Mouse (Mus musculus): ENCODE results near the gene Ankrd33b. TPM values are rescaled to one million over a fixed set of nuclear protein-coding genes. Genes with fewer than 3 reads are reported as not detected.

Ankrd33b gene
- total RNA-seq, 1 experiment, result 3.8 TPM

DNA sequence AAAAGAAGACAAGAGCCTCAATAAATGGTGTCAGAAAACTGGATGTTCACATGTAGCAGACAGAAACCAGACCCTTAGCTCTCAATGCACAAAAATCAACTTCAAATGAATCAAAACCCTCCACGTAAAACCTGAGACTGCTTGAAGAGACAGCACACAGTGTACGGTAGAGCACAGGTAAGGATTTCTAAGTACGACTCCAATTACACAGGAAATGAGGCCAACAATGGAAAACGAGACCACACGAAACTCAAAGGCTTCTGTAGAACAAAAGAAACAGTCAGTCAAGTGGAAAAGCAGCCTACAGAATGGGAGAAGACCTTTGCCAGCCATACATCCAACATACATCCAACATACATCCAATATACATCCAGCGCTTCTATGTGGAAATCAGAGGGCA lies 6.9 kb downstream of the Ankrd33b start:
- in situ Hi-C loops (cut with MboI; ENCODE audit: low sequenced_read_pairs in 2 of 2, unreplicated experiment in 2 of 2), result no loop called here
- no peaks in the 10 kb centered on the region for H3K9me3 ChIP-seq (ENCODE audit: control insufficient read depth, insufficient read depth, low read depth, low read length)
- peaks cover 0 to 19% of the 10 kb centered on the region in 2 experiments; a peak in 2 of 4 replicates for H3K4me1 ChIP-seq (ENCODE audit: control insufficient read depth in 2 of 2, insufficient read depth in 2 of 2, low read length in 2 of 2, poor library complexity in 1 of 2)
- H3K9ac ChIP-seq (ENCODE audit: insufficient read depth, low read depth, low read length, poor library complexity, severe bottlenecking), result no peak overlapping the region; the same call in 1 of the 2 replicates
- H3K4me3 ChIP-seq (ENCODE audit: insufficient read depth in 1 of 2, low read depth in 1 of 2, low read length in 2 of 2, poor library complexity in 1 of 2, severe bottlenecking in 1 of 2), result no peak overlapping the region
- TF ChIP-seq HCFC1 (IDR thresholded peaks at IDR 0.05; ENCODE audit: borderline replicate concordance, insufficient read depth, low read length) (no peak), ZC3H11A (IDR thresholded peaks at IDR 0.05; ENCODE audit: borderline replicate concordance, low read depth, low read length) (no peak), CHD2 (IDR thresholded peaks at IDR 0.05; ENCODE audit: low read depth, low read length) (no peak), MAFK (IDR thresholded peaks at IDR 0.05; ENCODE audit: insufficient read depth, low read depth, low read length) (no peak), ZNF384 (IDR thresholded peaks at IDR 0.05; ENCODE audit: low read depth, low read length) (no peak)
- DNase-seq (ENCODE audit: low read depth, low spot score), result no peak
- no peak overlapping the region for H3K27ac ChIP-seq (ENCODE audit: insufficient read depth, low read depth, low read length, poor library complexity, severe bottlenecking)
- H3K36me3 ChIP-seq (ENCODE audit: control insufficient read depth, insufficient read depth, low read length, poor library complexity, severe bottlenecking), result no peaks in the 10 kb centered on the region

DNA sequence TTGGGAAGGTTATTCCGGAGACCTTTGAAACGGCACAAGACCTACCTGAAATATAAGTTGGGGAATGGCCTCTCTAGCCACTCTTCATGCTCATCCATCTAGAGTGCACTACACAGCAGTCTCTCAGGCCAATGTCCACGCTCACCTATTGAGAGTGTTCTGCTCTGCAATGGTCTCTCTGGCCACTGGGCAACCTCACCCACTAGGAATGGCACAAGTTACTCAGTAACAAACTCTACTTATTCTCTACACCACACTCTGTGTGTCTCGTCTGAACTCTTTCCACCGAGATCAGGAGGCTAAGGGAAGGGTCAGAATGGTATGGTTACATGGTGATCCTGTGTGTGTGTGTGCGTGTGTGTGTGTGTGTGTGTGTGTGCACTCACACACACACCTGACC lies 7.7 kb downstream of the Ankrd33b start:
- Histone ChIP-seq H3K4me3 (ENCODE audit: insufficient read depth in 1 of 2, low read depth in 1 of 2, low read length in 2 of 2, poor library complexity in 1 of 2, severe bottlenecking in 1 of 2) (no peak overlapping the region), H3K36me3 (ENCODE audit: control insufficient read depth, insufficient read depth, low read length, poor library complexity, severe bottlenecking) (no peaks in the 10 kb centered on the region), H3K9me3 (ENCODE audit: control insufficient read depth, insufficient read depth, low read depth, low read length) (no peaks in the 10 kb centered on the region), H3K9ac (ENCODE audit: insufficient read depth, low read depth, low read length, poor library complexity, severe bottlenecking) (no peak overlapping the region), H3K27ac (ENCODE audit: insufficient read depth, low read depth, low read length, poor library complexity, severe bottlenecking) (no peak overlapping the region), H3K4me1 (ENCODE audit: control insufficient read depth in 2 of 2, insufficient read depth in 2 of 2, low read length in 2 of 2, poor library complexity in 1 of 2) (peaks cover 0 to 14% of the 10 kb centered on the region in 2 experiments; a peak in 2 of 4 replicates)
- in situ Hi-C loops (cut with MboI; ENCODE audit: low sequenced_read_pairs in 2 of 2, unreplicated experiment in 2 of 2), result no loop called here
- no peak for DNase-seq (ENCODE audit: low read depth, low spot score)
- no peak for TF ChIP-seq CHD2 (IDR thresholded peaks at IDR 0.05; ENCODE audit: low read depth, low read length)
- no peak for TF ChIP-seq HCFC1 (IDR thresholded peaks at IDR 0.05; ENCODE audit: borderline replicate concordance, insufficient read depth, low read length)
- TF ChIP-seq MAFK (IDR thresholded peaks at IDR 0.05; ENCODE audit: insufficient read depth, low read depth, low read length), result no peak
- no peak for TF ChIP-seq ZNF384 (IDR thresholded peaks at IDR 0.05; ENCODE audit: low read depth, low read length)
- no peak for TF ChIP-seq ZC3H11A (IDR thresholded peaks at IDR 0.05; ENCODE audit: borderline replicate concordance, low read depth, low read length)

DNA sequence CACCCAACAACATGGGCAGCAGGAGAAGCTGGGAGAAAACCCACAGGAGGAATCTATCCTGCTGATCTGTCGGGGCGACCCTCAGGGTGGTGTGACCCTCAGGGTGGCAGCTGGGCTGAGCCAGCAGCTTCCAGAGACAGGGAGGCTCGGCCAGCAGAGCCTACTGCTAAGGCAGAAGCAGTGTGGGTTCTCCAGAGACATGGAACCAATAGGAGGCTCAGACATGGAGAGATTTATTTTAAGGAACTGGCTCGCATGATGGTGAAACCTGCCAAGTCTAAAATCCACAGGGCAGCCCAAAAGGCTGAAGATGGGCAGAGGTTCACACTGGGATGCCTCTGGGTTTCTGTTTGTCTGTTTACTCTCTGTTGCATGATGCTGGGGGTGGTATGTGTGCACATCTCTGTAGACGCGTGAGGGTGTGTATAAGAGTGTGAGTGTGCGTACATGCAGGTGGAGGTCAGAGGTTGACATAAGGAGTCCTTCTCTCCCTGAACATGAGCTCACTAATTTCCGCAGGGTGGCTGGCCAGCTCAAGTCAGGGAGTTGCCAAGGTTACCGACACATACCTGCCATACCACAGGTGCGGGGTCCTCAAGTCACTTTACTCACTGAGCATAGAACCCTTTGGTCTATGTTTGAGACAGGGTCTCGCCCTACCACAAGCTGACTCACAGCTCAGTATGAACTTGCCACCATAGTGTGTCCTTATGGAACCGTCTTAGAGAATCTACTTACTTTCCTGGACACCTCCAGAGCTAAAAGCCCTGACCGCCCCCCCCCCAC lies 14.8 kb downstream of the Ankrd33b start:
- H3K9ac ChIP-seq (ENCODE audit: insufficient read depth, low read depth, low read length, poor library complexity, severe bottlenecking), result no peak overlapping the region
- no peak overlapping the region for H3K27ac ChIP-seq (ENCODE audit: insufficient read depth, low read depth, low read length, poor library complexity, severe bottlenecking)
- H3K4me1 ChIP-seq (ENCODE audit: control insufficient read depth in 2 of 2, insufficient read depth in 2 of 2, low read length in 2 of 2, poor library complexity in 1 of 2), result peaks cover 0 to 19% of the 10 kb centered on the region in 2 experiments; a peak in 2 of 4 replicates
- H3K9me3 ChIP-seq (ENCODE audit: control insufficient read depth, insufficient read depth, low read depth, low read length), result no peaks in the 10 kb centered on the region
- no peak overlapping the region for H3K4me3 ChIP-seq (ENCODE audit: insufficient read depth in 1 of 2, low read depth in 1 of 2, low read length in 2 of 2, poor library complexity in 1 of 2, severe bottlenecking in 1 of 2)
- no peak for TF ChIP-seq ZNF384 (IDR thresholded peaks at IDR 0.05; ENCODE audit: low read depth, low read length)
- no peak for TF ChIP-seq MAFK (IDR thresholded peaks at IDR 0.05; ENCODE audit: insufficient read depth, low read depth, low read length)
- TF ChIP-seq ZC3H11A (IDR thresholded peaks at IDR 0.05; ENCODE audit: borderline replicate concordance, low read depth, low read length), result no peak
- TF ChIP-seq CHD2 (IDR thresholded peaks at IDR 0.05; ENCODE audit: low read depth, low read length), result no peak
- no peak for TF ChIP-seq HCFC1 (IDR thresholded peaks at IDR 0.05; ENCODE audit: borderline replicate concordance, insufficient read depth, low read length)
- DNase-seq (ENCODE audit: low read depth, low spot score), result no peak
- H3K36me3 ChIP-seq (ENCODE audit: control insufficient read depth, insufficient read depth, low read length, poor library complexity, severe bottlenecking), result no peaks in the 10 kb centered on the region
- in situ Hi-C loops (cut with MboI; ENCODE audit: low sequenced_read_pairs in 2 of 2, unreplicated experiment in 2 of 2), result no loop called here

DNA sequence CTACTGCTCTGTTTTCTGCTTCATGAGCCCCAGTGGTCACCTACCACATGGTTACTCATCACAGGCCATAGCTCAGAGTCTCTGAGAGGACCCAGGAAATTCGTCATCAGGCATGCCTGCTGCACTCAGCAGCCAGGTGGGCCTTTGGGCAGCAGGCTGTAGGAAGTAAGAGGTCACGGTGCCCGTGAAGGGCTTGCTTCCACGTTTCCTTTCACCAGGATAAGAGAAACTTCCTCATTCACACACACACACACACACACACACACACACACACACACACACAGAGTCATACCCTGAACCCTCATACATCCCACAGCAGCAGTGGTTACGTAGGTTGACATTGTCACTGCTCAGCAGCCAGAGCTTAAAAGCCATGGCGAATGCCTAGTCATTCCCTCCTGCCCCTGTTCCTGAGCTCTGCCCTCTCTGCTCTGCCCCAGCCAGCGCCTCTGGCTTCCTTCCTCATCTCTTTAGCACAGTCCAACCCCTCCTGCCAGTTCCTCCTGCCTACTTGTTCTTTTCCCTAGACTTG lies 17.6 kb downstream of the Ankrd33b start:
- H3K9ac ChIP-seq (ENCODE audit: insufficient read depth, low read depth, low read length, poor library complexity, severe bottlenecking), result no peak overlapping the region
- no peaks in the 10 kb centered on the region for H3K9me3 ChIP-seq (ENCODE audit: control insufficient read depth, insufficient read depth, low read depth, low read length)
- H3K27ac ChIP-seq (ENCODE audit: insufficient read depth, low read depth, low read length, poor library complexity, severe bottlenecking), result no peak overlapping the region
- no peak overlapping the region for H3K4me3 ChIP-seq (ENCODE audit: insufficient read depth in 1 of 2, low read depth in 1 of 2, low read length in 2 of 2, poor library complexity in 1 of 2, severe bottlenecking in 1 of 2)
- H3K36me3 ChIP-seq (ENCODE audit: control insufficient read depth, insufficient read depth, low read length, poor library complexity, severe bottlenecking), result no peaks in the 10 kb centered on the region
- H3K4me1 ChIP-seq (ENCODE audit: control insufficient read depth in 2 of 2, insufficient read depth in 2 of 2, low read length in 2 of 2, poor library complexity in 1 of 2), result peaks cover 0 to 9% of the 10 kb centered on the region in 2 experiments; a peak in 2 of 4 replicates
- no peak for TF ChIP-seq ZC3H11A (IDR thresholded peaks at IDR 0.05; ENCODE audit: borderline replicate concordance, low read depth, low read length)
- no peak for TF ChIP-seq MAFK (IDR thresholded peaks at IDR 0.05; ENCODE audit: insufficient read depth, low read depth, low read length)
- TF ChIP-seq ZNF384 (IDR thresholded peaks at IDR 0.05; ENCODE audit: low read depth, low read length), result no peak
- no peak for TF ChIP-seq CHD2 (IDR thresholded peaks at IDR 0.05; ENCODE audit: low read depth, low read length)
- TF ChIP-seq HCFC1 (IDR thresholded peaks at IDR 0.05; ENCODE audit: borderline replicate concordance, insufficient read depth, low read length), result no peak
- no peak for DNase-seq (ENCODE audit: low read depth, low spot score)
- in situ Hi-C loops (cut with MboI; ENCODE audit: low sequenced_read_pairs in 2 of 2, unreplicated experiment in 2 of 2), result no loop called here

All from ES-E14 (cell line).